Mouse (Mus musculus) kidney, adult 2 months (tissue): ENCODE results near the gene Uck1.
"Not testable (repeated sequence)": the region's sequence is repeated elsewhere in the genome, so short reads cannot be mapped to it uniquely, and the experiment has no call there.

Experiments used
- CTCF ChIP-seq: fragments of 200-500 bp; conservative IDR thresholded peaks from 2 replicates; pipeline ENCODE4 v1.5.1; 2011; ENCODE audit warnings: low read depth, mild to moderate bottlenecking, control low read depth, low read length, moderate library complexity, mixed read lengths; ENCODE audit not compliant: insufficient read depth, insufficient read length
- POLR2A ChIP-seq: fragments of 200-500 bp; IDR thresholded peaks from one replicate; pipeline ENCODE4 v1.6.1; 2011; ENCODE audit warnings: low read depth, low read length, control low read depth

DNA sequence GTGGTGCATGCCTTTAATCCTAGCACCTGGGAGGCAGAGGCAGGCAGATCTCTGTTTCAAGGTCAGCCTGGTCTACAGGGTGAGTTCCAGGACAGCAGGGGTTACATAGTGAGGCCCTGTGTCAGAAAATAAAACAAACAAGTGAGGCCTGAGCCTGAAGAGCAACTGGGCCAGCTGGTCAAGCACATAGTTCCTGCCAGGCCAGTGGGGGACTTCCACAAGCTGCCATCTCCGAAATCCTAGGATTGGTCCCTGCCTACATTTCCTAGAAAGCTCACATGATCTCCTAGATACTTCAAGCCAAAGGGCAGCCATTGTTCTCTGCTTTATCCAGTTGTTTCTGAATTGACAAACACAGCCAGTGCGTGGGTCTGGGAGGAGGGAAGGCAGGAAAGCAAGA, 35.9 kb upstream of the Uck1 start:
- TF ChIP-seq CTCF, POLR2A: not testable (repeated sequence)
